Mouse (Mus musculus) retina, embryonic 14.5 days (tissue): ENCODE results near the gene Rnf144b.
A peak's percentile ranks its signal among the peaks of the same experiment; 100 is the strongest.

Experiments
- DNase-seq: peaks from one replicate; pipeline ENCODE4 v3.0.0-alpha.2; 2015; ENCODE audit warnings: low spot score

Rnf144b gene

DNA sequence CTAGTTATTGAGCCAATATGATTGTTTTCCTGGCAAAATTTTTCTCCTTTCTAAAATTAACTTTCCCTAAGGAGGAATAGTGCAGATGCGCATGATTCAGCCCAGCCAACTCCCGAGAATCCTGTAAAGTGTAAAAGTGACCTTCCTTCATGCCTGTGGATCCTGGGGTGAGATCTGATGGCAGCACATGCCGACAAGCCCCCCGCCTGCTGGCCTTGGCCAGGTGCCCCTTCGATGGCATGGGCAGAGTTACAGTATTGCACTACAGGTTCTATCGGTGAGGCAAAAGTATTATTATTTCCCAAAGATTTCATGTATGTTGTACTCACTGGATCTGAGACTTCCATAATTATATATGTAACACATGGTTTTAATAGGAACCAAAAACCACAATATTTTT is 2.5 kb downstream of the Rnf144b start:
- no peak for DNase-seq

DNA sequence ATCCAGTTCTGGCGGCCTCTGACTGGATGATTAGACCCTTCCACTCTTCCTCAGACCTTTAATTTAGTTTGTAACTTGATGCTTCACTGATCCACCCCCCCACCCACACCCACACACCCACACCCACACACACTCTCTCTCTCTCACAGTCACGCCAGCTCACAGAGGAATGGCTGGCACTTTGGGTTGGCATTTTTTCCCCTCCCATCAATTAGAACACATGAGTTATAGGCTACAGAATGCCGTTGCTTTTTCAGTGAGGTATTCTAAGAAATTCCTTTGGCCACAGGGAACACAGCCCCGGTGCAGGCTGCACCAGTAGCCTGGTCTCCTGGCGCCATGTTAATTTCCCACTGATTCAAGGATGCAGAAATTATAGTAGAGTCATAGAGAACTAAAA is 3.1 kb downstream of the Rnf144b start:
- no peak for DNase-seq

DNA sequence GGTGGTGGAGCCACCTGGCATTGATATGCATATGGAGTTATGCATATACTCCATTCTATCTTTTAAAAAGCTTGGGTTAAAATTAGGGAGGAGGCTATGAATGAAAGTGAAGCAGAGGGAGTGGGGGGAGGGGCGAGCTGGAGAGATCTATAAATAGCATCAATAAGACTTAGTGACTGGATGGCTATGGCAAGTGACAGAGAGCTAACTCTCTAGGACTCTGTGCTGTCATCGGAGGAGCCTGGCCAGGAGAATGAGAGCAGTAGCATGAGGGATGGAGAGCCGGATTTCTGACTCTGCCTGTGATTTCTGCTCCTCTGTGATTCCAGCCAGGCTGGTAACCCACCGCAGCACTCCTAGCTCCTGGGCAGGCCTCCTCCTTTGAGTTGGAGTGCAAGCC is 6.6 kb downstream of the Rnf144b start:
- DNase-seq, result no peak

DNA sequence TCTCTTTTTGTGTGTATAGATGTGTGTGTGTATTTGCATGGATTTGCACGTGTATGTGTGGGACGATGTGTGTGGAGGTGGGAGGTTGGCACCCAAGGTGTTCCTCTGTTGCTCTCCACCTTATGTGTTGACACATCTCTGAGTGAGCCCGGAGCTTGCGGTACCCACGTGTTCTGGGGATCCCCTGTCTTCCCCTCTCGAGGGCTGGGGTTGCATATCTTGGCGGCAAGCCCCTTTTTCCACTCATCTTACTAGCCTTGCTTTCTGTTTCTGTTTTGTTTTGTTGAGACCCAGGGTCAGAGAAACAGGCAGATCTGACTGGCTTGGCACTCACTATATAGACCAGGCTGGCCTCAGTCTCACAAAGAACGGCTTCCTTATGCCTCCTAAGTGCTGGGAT is 10.6 kb downstream of the Rnf144b start:
- DNase-seq, result no peak

DNA sequence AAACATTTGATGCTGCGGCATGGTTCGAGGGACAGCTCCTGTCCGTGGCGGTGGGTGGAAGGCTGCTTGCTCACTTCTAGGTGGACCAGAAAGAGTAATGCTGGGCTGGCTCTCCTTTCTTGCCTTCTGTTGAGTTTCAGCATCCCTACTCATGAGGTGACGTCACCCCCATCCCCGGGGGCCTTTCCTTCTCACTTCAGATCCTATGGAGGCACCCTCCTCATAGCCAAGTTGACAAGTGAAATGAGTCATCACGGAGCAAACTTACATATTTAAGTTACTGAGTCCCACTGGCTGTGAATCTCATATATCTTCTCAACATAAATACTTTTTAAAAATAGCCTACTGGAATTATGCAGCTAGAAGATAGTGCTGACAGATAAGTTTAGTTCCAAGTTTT is 12.4 kb downstream of the Rnf144b start:
- no peak for DNase-seq

DNA sequence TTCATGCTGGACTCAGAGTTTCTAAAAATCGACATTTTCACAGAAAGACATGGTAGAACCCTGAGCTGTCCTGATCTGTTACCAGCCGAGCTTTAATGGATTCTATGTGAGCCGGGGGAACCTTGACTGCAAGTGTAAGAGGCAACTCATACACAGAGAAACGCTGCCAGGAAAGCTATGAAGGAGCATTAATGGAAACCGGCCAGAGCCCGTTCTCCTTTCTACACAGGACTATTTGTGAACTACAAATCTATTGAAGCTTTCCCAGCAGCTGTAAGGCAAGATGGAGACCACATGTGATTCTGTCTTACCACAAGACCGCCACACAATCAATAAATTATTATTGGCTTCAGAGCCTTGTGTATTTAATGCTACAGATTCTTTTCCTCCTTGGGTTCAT is 13.3 kb downstream of the Rnf144b start:
- DNase-seq, result no peak

DNA sequence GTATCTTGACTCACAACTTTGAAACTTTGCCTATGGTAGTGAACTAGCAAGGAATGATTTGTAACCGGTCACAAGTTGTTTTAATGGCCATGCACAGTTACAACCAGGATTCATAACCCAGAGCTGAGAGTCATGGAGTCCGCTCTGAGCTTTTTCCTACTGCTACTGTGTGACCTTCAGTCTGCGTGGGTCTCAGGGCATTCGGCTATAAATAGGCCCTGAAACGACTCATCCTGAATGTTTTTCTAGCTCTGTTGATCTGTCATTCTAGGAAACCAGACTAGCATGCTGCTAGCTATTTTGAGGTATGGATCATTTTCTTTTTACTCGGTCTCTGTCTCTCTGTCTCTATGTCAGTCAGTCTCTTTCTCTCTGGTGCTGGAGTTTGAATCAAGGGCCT is 20.3 kb downstream of the Rnf144b start:
- DNase-seq, result no peak

DNA sequence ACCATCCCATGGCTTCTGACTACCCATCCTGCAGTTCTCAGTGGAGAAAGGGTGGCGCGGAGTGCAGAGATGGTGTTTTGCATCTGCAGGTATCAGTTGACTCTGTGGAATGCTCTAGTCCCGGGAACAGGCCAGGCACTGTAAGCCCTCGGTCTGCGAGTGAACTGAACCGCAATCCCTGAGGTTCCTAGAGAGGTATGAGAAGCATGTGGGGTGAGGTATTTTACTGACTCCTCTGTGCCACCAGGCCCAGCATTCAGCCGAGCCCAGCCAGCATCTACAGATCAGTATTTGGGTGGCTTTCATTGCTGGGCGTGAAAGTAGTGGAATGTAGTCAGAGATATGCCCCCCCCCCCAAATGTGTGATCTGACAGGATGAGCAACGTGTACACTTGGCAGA is 23.5 kb downstream of the Rnf144b start:
- no peak for DNase-seq

DNA sequence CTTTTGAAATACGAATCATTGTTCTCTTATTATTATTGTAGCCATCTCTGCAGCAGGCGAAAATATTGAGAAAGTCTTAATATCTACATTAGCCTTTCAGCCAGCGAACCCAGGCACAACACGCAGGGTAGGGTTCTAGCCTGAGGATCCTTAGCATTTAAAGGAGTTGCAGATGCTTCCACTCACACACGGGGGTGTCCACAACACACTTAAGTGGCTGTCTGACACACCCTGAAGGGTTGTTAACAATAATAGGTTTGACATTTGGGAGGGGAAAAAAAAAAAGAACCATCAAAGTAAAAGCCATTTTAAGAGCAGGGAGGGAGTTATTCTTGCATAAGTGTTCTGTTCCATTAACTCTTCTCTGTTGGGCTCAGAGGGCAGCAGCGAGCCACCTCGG is 23.9 kb downstream of the Rnf144b start:
- DNase-seq, result no peak

DNA sequence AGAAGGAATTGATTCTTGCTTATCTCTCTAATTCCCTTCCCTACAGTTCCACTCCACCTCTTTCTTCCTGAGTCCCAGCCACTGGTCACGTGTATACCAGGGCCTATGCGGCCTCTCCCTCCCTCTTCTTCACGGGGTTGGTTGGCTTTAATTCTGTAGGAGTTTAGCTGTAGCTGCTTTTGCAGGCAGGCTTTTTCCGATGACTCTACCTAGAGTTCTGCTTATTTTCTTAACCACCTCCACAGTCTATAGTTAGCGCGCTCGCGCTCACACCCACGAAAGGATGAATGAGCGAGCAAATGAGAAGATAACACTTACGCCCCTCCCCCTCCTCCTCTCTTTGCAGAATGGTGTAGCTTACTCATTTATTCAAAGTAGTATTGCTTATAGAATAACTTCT is 26.1 kb downstream of the Rnf144b start:
- DNase-seq, result no peak

DNA sequence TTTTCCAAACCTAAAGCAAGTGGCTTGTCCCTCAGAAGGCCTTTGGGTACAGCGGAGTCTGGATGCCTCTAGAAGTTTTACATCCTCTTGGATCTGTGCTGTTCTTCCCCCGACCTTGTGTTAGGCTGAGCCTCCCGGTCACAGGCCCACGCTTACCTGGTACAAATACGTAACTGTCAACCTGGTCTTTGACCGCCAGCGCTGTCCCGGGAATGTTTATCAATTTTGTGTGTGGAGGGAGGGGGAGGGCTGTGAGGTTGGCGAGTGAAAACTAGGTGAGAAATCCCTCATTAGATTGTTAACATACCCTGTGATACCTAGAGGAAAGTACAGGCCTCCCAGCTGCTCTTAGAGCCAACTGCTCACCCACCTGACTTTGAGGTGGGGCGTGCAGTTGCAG is 27.5 kb downstream of the Rnf144b start:
- DNase-seq, result no peak

DNA sequence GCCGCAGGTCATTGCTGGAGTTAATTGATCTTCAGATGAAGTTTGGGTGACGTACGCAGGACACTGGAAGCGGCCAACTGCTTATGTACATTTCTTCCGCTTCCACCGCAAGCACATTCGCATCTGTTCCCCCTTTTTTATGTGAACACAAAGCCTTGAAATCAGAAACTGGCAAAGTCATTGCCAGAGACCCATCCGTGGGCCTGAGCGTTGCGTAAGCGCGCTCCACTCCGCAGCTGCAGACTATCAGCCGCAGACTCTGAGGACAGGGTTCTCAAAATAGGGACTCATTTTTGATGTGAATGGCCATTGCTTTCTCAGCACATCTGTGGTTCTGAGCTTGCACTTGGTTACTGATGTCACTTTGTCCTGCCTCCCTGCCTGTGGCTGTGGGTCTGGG is 28.6 kb downstream of the Rnf144b start:
- no peak for DNase-seq

DNA sequence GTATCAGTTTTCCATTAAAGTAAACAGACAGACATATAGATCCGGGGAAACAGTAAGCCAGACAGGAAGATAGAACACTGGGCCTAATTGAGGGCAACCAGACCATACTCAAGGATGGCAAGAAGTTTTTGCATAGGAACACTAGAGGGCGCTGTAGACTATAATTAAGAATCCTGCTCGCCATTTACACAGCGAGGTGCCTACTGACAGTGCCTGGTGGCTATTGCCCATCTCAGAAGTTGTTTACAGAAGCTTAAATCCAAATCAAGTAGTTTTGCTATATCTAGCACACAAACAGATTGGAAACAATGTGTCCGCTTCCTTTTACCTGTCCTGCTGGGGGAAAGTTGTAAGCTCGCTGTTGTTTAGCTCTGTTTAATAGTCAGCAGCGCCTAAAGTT is 29.9 kb downstream of the Rnf144b start:
- DNase-seq, result peak; percentile 97

DNA sequence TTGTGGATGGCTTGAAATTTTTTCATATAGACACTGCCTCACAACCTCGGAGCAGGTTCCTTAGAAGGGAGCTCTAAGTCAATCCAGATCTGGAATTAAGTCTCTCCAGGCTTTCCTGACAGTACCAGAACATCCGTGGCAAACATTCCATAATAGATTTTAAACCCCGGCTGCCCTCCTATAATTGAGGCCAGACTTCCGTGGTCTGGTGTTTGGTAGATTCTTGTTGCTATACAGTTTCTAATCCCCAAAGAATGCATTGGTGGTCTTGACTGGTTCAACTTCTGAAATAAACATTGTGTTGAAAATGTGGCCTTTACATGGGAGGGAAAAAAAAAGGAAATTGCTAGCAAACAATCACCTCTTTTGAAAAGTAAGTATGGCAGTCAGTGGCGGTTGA is 30.8 kb downstream of the Rnf144b start:
- DNase-seq, result no peak

DNA sequence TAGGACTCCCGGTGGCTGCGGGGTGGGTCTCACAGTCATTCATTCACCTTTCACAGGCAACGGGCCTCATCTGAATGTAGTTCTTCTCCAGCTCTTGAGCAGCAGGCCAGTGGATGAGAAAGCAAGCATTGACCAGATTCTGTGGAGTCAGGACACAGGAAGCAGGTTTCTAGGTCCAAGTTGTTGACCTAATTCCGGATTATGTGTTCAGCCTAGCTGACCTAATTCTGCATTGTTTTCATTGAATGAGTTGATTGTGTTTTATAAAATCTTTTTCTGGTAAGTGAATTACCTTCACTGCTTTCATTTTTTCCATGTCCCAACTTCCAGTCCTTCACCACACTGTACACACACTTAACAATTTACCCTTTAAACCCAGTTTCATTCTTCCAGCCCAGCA is 32.4 kb downstream of the Rnf144b start:
- DNase-seq, result peak; percentile 63

DNA sequence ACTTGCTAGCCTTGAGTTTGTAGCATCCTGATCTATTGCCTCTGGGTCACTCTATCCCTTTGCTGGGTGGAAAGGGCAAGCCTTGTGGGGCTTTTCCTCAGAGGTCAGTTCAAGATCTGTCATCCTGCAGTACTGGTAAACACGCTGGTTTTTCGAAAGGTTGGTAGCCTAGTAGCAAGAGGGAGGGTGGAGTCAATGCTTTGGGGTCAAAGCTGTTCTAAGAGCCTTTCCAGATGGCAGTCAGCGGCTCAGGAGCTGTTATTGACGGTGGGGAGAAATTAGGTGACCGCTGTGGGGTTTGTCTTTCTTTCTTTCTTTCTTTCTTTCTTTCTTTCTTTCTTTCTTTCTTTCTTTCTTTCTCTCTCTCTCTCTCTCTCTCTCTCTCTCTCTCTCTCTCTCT is 34.4 kb downstream of the Rnf144b start:
- DNase-seq, result no peak

DNA sequence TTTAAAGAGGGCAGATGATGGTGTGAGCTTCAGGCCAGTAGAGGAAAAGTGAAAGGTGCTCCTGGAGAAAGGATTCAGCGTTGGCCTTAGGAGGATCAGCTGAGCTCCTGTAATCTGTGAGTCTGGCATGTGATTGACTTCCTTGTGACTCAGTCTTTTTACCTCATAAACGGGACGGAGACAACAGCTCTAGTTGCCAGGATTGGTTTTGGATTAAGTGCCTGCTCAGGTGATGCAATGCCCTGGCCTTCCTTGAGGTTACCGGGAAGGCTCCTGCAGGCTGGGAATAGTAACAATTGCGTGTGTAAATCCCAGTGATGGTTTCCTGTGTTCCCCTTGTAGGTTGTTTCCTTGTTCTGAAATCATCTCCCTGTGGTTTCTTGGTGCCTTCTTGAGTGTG is 39.5 kb downstream of the Rnf144b start:
- no peak for DNase-seq

DNA sequence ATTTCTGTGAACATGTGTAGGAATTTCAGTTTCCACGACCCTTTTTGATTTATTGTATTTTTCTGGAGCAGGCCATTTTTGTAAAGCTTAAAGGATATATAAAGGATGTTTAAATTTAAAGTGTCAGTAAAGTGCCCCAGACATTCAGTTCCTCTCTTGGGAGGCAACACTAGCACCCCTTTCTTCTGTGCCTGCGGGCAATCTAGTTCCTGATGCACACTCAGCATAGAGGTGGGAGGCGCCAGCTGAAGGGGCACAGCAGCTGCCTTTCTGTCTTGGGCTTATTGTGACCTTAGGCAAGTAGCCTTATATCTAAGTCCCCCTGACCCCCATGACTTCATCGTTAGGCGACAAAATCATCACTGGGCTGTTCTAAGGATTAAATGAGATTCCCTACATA is 42.3 kb downstream of the Rnf144b start:
- no peak for DNase-seq

DNA sequence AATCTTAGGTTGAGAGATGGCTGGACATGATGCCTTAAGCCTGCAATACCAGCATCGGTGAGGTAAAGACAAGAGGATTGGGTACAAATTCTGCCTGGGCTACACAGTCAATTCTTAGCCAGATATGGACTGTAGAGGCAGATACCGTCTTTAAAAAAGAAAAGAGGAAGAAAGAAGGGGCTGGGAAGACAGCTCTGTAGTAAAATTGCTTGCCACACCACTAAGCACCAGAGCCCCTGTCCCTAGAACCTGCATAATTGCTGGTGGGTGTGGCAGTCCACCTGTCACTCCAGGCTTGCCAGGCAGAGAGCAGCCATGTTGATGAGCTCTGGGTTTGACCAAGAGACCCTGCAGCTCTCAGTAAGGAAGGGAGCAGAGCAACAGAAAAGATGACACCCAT is 42.8 kb downstream of the Rnf144b start:
- no peak for DNase-seq

DNA sequence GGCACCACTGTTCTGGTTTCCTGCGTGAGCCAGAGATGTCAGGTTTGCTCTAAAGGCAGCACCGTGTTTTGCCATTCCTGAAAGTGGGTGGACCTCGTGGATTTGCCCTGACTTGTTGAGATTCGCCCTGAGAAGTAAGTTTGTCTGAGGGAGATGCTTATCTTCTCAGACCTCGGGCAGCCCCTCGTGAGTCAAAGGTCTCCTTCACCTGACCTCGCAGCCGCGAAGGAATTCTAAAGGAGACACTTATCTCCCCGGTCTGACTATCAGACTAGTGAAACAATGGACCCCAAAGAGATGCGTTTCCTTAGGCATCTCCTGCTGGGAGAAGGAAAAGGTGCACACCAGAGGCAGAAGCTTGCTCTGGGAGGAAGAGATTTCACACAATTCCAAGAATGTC is 46.0 kb downstream of the Rnf144b start:
- DNase-seq, result no peak

DNA sequence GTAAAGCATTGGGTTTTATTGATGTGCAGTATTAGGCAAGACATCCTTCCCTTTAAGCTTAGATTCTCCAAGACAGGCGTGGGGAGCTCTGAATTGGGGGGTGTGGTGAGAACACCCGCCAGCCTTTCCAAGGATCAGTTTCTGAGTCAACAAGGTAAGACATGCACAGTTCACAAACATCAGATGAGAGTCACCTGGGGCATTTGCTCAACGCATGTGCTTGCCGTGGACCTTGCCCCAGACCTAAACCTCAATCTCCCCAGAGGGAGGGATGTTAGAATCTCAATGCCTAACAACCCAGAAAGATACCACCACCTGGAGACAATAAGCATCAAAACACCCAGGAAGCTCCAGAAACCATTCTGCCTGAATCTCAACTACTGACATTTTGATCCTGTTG is 47.6 kb downstream of the Rnf144b start:
- DNase-seq, result no peak

DNA sequence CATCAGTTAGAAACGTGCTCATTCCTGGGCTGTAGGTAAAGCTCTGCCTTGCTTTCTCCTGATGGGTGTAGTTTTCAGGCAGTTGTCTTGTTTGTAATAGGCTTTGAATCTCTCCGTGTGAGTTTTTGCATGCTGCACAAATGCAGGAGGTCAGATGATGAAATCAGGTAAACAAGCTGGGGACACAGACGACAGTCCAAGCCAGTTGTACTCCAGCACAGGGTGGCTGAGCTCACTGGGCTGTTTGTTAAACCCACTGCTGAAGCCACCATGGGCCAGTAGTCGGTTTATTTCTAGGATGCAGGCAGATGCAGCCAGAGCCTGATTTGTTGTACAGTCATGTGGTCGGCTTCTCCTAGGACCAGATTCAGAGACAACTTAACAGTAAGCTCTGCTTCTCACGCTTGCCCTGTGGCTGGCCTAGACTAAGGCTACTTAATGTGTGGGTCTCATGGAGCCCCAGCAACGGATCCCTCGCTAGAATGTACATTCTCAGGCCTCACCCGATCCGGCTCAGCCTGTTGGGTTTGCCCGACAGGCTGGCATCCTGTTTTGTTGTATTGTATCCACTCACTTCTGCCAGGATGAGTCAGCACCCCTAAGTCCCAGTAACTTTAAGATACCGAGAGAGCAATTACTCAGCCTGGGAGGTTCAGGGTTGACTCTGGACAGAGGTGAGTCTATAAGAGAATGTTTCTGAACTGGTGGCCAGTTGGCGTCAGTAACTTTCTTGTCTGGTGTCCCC is 48.5 kb downstream of the Rnf144b start:
- no peak for DNase-seq

DNA sequence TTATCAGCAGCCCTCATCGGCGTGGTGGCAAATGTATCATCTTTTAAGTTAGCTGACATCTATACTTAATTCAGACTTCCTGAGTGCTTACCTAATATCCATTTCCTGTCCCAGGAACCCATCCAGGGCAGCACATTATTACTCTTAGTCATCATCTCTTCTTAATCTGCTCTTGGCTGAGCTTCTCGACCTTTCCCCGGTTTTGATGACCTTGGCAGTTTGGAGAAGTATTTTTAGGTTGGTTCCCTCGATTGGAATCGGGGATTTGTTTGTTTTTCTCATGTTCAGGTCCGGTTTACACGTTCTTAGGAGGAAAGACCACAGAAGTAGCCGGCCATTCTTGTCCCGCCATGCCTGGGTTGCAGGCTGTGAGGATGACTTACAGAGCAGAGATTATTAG is 50.4 kb downstream of the Rnf144b start:
- DNase-seq, result no peak

DNA sequence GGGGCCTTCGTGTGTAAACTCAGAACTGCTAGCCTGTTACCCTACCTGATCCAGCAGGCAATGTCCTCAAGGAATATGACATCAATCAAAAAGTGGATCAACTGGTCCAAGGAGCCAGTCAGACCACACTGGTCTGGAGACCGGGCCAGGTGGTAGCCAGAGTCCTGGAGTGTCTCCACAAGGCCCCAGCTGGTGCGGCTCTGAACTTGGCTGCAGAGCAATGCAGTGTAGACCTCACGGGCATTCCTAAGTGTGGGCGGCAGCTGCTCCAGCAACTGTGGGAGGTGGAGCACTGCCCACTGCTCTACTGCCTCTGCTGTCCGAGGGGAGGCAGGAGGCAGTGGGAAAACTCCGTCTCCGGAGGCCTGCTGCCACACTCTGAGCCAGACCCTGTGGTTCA is 55.7 kb downstream of the Rnf144b start:
- no peak for DNase-seq

DNA sequence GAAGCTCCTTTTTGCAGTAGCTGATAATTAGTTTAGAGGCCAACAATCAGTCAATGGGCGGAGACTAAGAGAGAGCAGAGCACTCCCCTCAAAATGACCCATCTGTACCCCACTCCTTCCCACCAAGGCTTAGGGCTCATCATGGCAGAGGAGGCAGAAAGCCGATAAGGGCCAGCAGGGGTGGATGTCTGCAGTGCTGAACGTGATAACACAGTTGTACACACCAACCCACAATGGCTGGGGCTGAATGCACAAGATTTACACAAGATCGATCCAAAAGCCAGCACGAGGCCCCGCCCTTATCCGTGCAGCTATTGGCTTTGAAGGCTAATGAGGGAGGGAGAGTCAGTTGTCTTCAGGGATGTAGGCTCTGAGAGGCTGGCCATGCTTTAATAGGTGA is 58.3 kb downstream of the Rnf144b start:
- no peak for DNase-seq
